Mouse (Mus musculus): Measurements from ENCODE around the gene Inha.

Inha gene

GRCm38 (mm10) chr1:75507006-75507405 lies at the start of gene Inha:
Inha (plus strand) TSS chr1:75507077.
- DNase-seq (ENCODE audit: low read depth, low spot score), result no peak

DNA sequence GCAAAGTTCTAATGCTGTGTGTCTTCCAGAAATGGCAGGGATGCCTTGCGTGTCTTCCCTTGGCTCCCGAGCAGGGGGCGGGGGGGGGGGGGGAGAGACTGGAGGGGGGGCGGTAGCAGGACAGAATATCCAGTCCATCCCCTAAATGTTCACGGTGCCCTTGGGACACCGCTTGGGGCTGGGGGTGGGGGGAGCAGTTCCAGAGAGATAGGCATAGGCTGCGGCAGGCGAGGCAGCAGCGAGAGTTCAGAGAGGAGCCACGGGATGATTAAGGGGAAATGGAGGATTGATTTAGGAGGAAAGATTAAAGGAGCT lies 49.2 kb upstream of the Inha start:
- no peak for DNase-seq (ENCODE audit: low read depth, low spot score)

GRCm38 (mm10) chr1:75458025-75458788 lies 48.7 kb upstream of the Inha start:
- no peak for DNase-seq (ENCODE audit: low read depth, low spot score)

- DNase-seq (ENCODE audit: low read depth, low spot score), result no peak
Measured at GRCm38 (mm10) chr1:75458789-75459684, 47.8 kb upstream of the Inha start.

GRCm38 (mm10) chr1:75460297-75460696 lies 46.6 kb upstream of the Inha start:
- no peak for DNase-seq (ENCODE audit: low read depth, low spot score)

DNA sequence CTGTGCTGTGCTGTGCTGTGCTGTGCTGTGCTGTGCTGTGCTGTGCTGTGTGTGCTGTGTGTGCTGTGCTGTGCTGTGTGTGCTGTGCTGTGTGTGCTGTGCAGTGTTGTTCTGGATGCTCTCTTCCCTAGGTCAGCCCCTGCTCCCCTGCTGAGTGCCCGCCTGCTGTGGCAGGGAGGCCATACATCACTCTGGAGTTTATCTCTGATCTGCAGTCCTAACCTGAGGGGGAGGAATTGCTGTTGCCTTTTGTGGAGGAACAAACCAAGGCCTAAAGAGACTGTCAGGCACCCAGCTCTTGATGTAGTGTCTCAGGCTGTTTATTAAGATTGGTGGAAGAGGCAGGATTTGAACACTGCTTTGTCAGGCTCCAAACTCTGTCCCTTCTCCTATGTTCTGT lies 44.2 kb upstream of the Inha start:
- DNase-seq (ENCODE audit: low read depth, low spot score), result no peak

DNA sequence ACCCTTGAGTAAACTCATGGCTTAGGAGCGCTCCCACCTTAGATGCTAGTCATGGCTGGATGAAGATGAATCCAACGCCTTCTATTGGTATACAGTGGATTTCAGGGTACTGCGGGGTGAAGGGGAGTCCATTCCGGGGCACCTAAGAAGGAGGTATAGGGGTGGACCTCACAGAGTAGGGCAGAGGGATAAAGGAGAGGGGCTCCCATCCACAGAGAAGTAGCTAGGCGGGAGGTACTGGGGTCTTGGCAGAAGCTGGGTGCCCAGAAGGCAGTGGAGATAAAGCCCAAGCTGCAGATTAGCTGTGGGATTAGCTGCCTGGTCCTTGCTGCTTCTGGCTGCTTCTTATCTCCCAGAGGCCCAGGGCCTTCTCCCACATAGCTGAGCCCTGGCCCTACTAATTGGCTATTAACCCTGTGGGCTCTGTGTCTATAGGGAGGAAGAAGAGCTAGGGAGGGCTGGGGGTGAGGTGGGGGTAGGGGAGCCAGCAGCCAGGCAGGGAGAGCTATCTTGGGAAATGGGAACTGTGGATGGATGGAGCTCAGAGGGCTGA lies 43.1 kb upstream of the Inha start:
- no peak for DNase-seq (ENCODE audit: low read depth, low spot score)

DNA sequence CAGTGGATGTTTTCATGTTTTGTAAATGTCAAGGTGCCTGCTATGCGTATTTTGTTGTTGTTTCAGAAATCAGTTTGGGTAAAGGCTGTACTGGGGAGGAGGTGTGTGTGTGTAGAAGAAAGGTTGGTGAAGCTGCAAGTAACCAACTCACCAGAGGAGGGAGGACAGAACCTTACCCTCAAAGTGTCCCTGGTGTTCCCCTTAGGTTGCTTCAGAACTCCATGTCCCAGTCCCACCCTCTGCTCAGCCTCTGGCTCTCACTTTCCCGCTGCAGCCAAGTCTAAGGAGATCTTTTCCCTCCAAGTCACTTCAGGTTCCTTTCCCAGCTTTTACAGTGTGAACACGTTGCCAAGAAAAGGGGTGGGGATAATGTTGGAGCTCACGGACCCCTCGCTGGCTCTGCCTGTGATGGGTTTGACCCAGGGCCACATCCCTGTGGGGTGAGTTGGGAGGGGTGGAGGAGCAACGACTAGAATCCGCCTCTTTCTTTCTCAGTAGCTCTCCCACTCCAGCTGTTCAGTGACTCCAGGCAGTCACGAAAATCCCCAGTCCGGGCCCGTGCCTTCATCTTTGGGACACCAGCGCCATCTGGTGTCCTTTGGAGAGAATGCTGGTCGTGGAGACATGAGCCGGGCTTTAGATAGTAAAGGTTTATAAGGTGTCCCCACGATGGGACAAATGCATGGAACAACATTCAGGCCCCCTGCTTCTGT lies 39.5 kb upstream of the Inha start:
- peak; percentile 67 for DNase-seq (ENCODE audit: low read depth, low spot score)

- DNase-seq (ENCODE audit: low read depth, low spot score), result no peak
Measured at GRCm38 (mm10) chr1:75469287-75469825, 37.5 kb upstream of the Inha start.

DNA sequence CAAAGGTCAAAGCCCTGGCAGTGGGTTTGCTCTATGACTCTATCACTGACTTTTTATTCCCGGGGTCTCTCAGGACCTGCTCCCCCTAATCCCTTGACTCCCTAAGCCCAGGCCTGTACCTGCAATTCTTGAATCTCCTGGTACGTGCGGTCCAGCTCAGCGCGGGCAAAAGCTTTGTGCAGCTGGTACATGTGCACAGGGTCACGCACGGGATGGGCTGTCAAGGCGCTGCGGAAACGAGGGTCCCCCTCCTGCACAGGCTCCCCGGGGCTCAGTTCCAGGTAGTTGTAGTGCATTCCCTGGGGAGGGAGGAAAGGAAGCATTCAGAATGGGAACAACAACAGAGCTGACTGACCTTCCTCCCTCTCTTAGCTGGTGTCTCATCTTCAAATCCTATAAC lies 30.4 kb upstream of the Inha start:
- DNase-seq (ENCODE audit: low read depth, low spot score), result no peak

DNA sequence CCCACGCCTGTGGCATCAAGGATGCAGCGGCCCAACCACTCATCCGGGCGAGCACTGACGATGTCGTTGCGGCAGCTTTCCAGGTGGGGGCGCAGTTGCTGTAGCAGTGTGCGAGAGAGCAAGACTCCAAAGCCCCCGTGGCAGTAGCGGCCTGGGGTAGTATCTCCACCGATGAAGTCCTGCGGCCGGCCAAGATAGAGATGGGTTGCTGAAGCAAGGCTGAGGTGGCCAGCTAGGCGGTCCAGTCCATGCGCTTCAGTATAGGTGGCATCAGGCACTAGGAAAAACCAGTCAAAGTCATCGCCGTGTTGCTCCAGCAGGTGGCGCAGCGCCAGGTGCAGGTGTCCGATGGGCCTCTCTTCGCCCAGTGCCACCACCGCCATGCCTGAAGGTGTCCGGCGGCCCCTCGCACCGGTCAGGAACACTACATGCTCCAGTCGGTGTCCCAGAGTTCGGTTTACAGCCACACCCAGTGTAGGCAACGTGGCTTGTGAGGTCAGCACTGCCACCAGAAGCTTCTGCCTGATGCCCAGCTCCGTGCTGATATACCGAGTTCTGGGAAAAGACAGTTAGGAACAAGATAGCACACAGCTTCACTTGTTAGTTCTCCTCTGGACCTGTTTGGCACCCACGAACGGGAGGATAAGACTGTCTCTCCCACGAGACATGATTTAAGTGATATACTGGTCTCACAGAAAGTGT lies 29.5 kb upstream of the Inha start:
- DNase-seq (ENCODE audit: low read depth, low spot score), result peak; percentile 81

GRCm38 (mm10) chr1:75477966-75478290 lies 28.9 kb upstream of the Inha start:
- DNase-seq (ENCODE audit: low read depth, low spot score), result peak; percentile 45

DNA sequence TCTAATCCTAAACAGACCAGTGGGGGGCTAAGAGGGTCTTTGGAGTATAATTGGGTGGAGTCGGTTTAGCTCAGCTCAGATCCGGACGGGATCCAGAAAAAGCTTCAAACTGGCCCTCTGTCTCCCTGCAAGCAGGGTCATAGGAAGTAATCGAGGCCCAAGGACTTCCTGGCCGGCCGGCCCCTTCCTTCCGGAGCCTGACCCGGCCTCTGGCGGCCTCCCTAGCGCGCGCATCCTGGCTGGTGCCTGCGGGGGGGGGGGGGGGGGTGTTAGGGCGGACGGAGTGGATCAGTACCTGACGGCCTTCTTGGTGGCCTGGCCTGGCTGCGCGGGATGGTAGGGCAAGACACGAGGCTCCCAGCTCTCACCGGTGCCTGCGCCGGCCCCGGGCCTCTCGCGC lies 28.4 kb upstream of the Inha start:
- DNase-seq (ENCODE audit: low read depth, low spot score), result no peak

DNA sequence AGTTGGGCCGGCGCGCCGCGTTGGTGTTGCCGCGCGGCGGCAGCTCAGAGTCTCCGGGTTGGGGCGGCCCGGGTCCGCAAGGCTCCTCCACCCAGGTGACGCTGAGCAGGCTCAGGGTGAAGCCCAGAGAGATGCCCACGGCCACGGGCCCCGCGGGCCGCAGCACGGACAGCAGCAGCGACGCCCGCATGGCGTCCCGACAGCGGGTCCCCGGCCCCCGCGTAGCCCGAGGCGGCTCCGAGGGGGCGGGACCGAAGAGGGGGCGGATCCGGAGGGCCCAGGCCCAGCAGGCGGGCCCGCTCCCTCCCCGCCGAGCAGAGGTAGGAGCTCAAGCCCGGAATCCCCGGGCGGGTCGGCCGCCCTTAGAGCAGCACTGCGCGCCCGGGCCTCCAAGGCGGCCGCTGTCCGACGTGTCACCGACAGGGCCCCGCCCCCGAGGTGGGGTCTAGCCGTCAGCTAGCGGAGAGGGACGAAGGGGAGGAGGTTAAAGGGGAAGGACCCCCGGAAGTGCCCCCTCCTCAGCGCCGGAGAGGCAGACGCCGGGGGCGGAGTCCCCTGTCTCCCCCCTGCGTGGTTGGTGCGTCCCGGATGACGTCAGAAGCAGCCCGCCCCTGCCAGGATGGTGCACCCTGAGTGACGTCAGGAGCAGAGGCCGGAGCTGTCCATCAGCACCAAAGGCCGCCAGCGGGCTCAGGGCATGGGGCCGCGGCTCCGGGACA lies 27.8 kb upstream of the Inha start, which contains the start of the genes Chpf and Tmem198:
Gene Chpf, minus strand, starts transcription at position 392 of the 719 bp plus-strand sequence.
Gene Tmem198, plus strand, starts transcription at position 617 of the 719 bp plus-strand sequence.
- peak; percentile 95 for DNase-seq (ENCODE audit: low read depth, low spot score)

DNA sequence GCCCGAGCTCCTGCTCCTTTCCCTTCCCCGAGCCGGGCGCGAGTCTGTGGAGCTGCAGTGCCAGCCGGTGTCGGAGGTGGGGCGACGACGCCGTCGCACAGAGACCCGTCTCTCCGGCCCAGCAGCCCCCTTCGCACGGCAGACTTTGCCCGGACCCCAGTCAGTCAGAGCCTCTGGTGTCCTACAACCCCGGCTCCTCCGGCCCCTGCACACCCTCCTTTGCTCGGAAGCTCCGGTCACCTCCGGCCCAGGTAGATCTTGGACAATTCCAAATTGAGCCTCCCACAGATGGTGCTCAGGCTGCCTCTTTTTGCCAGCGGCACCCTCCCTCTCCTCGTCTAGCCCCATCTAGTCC lies 27.3 kb upstream of the Inha start:
- DNase-seq (ENCODE audit: low read depth, low spot score), result no peak

GRCm38 (mm10) chr1:75480036-75480435 lies 26.8 kb upstream of the Inha start:
- no peak for DNase-seq (ENCODE audit: low read depth, low spot score)

- no peak for DNase-seq (ENCODE audit: low read depth, low spot score)
Measured at GRCm38 (mm10) chr1:75480735-75481134, 26.1 kb upstream of the Inha start.

- peak; percentile 48 for DNase-seq (ENCODE audit: low read depth, low spot score)
Measured at GRCm38 (mm10) chr1:75486561-75486960, 20.3 kb upstream of the Inha start.

GRCm38 (mm10) chr1:75487040-75487404 lies 19.9 kb upstream of the Inha start:
- DNase-seq (ENCODE audit: low read depth, low spot score), result peak; percentile 17

DNA sequence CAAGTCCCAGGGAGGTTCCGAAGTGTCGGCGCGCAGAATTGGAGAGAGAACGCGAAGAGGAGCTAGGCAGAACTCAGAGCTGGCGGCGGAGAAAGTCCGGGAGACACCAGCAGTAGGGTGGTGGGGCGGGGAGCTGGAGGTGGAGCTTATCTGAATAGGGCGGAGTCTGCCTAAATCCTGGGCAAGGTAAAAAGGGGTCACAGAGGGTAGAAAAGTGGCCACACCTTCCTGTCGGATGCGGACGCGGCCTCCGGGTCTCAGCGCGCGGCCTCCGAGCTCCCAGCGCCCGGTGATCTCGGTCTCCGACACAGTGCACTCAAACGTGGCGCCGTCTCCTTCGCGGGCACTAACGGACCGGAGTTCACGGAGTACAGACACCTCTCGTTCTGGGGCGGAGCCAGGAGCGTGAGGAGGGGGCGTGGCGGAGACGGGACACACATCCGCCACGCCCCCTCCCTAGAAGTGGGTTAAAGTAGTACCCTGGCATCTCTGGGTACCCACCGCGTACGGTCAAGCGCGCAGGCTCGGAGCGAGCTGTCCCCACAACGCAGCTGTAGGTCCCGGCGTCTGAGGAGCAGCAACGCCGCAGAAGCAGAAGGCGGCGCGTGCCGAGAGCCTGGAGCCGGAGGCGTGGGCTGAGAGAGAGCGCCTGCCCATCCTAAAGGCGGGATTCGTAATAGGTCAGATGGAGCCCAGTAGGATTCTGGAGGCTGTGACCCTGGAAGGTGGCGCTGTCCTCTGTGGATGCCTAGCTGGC lies 19.3 kb upstream of the Inha start:
- DNase-seq (ENCODE audit: low read depth, low spot score), result peak; percentile 84
